Mouse (Mus musculus): Measurements from ENCODE around the gene Gcn1l1.

- TF ChIP-seq TAL1 (IDR thresholded peaks at IDR 0.05; ENCODE audit: low read length) (no peak), GATA1 (IDR thresholded peaks at IDR 0.05; ENCODE audit: low read length) (no peak)
These were observed 14.3 kb downstream of the Gcn1l1 start for GRCm38 (mm10) chr5:115579363-115579762.

Data from erythroblast, embryonic 14.5 days (primary cell).